ENCODE assay signal across 9 mouse cellular contexts in the genomic region with DNA sequence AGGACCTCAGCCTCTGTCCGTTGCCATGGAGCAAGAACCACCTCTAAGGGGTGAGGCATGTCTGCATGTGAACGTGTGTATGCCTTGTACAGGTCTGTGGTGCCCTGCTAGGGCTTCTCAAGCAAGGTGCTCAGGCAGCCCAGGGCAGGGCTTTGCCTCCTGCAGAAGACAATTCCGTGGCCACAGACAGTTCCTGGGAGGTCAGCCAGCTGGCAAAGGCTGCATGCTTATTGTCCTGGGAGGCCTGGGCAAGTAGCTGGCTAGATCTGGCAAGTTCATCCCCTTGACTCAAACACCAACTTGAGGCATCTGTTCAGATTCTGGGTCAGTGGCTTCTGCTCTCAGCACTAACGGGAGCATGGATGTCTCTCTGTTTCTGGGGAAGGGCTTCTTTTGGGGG. TPM values are rescaled to one million over a fixed set of nuclear protein-coding genes. Genes with fewer than 3 reads are reported as not detected.
DNase-seq lines count a peak whose midpoint lies in the region; ATAC-seq and TF ChIP-seq lines count a peak whose summit lies in the region.
"Had no signal": no experiment of that assay in that cellular context is flagged by ENCODE, and none has a peak within 500 bp of the region (broad histone marks: within the 10 kb centered on the region; RNA-seq: fewer than 3 reads in every experiment).

No protein-coding gene starts in this region.

- 0 out of 2 replicates have a peak overlapping the region, but pooled peaks have one; percentile 9 for H3K9ac ChIP-seq in forebrain, embryonic 16.5 days (replicated peaks; ENCODE audit: low read depth, low read length)

- no peaks in the 10 kb centered on the region for H3K27me3 ChIP-seq in forebrain, embryonic 16.5 days (replicated peaks; ENCODE audit: control insufficient read depth, insufficient read depth, low read length)
- peaks cover 33% of the 10 kb centered on the region for H3K27me3 ChIP-seq in forebrain, embryonic 10.5 days (ENCODE audit: poor library complexity, severe bottlenecking)
- H3K27me3 ChIP-seq in cerebellum, adult 2 months (ENCODE audit: control insufficient read depth, insufficient read depth, low read length): no peaks in the 10 kb centered on the region

- DNase-seq in forebrain, embryonic 10.5 days (ENCODE audit: extremely low spot score, low spot score): no peak
- DNase-seq in lung, postnatal 10 days: peak; percentile 32
- DNase-seq in lung, adult 2 months: no peak
- DNase-seq in cerebellum, adult 2 months: peak; percentile 92 to 94
- peak; percentile 62 for DNase-seq in heart, postnatal 4 days
- DNase-seq in layer of hippocampus, adult 8-10 months (ENCODE audit: low spot score in 2 of 2): no peak
- DNase-seq in left cerebral cortex, postnatal 14 days (ENCODE audit: low spot score in 2 of 2): no peak

- intact Hi-C loops in left cerebral cortex, postnatal 14 days (cut with DNase I): no loop called here

- H3K4me3 ChIP-seq in forebrain, embryonic 16.5 days (replicated peaks; ENCODE audit: low read length): no peak overlapping the region
- H3K4me3 ChIP-seq in forebrain, embryonic 10.5 days: no peak overlapping the region
- H3K4me3 ChIP-seq in lung, adult 2 months (replicated peaks; ENCODE audit: extremely low read depth, low read depth, low read length): no peak overlapping the region
- no peak overlapping the region for H3K4me3 ChIP-seq in cerebellum, adult 2 months (replicated peaks; ENCODE audit: insufficient read depth, low read depth, low read length)
- H3K4me3 ChIP-seq: midbrain, embryonic 10.5 days had no signal

- no peaks in the 10 kb centered on the region for H3K9me3 ChIP-seq in forebrain, embryonic 16.5 days (ENCODE audit: control insufficient read depth, low read length)
- H3K9me3 ChIP-seq in forebrain, embryonic 10.5 days: no peaks in the 10 kb centered on the region
- H3K9me3 ChIP-seq: midbrain, embryonic 10.5 days had no signal

- H3K4me2 ChIP-seq in forebrain, embryonic 16.5 days (ENCODE audit: low read length): no peak overlapping the region

- no peak overlapping the region for H3K27ac ChIP-seq in forebrain, embryonic 16.5 days (ENCODE audit: low read length)
- no peak overlapping the region for H3K27ac ChIP-seq in forebrain, embryonic 10.5 days
- H3K27ac ChIP-seq in cerebellum, adult 2 months (ENCODE audit: insufficient read depth, low read length): peak overlapping the region; percentile 70
- H3K27ac ChIP-seq: midbrain, embryonic 10.5 days had no signal

- no peak for TF ChIP-seq POLR2A in lung, adult 2 months (IDR thresholded peaks at IDR 0.05; ENCODE audit: borderline replicate concordance, extremely low read depth, low read depth, low read length)
- TF ChIP-seq POLR2A in cerebellum, adult 2 months (IDR thresholded peaks at IDR 0.05; ENCODE audit: borderline replicate concordance, insufficient read depth, low read length): no peak

- peaks cover 26% of the 10 kb centered on the region for H3K4me1 ChIP-seq in forebrain, embryonic 16.5 days (replicated peaks; ENCODE audit: control insufficient read depth, insufficient read depth, low read length)
- H3K4me1 ChIP-seq in forebrain, embryonic 10.5 days: peaks cover 41% of the 10 kb centered on the region
- peaks cover 6% of the 10 kb centered on the region; the same call in 1 of the 2 replicates for H3K4me1 ChIP-seq in lung, adult 2 months (ENCODE audit: control insufficient read depth, insufficient read depth, low read length)
- peaks cover 74% of the 10 kb centered on the region for H3K4me1 ChIP-seq in cerebellum, adult 2 months (ENCODE audit: control insufficient read depth, insufficient read depth, low read length)

- TF ChIP-seq CTCF in lung, adult 2 months (IDR thresholded peaks at IDR 0.05; ENCODE audit: insufficient read depth, low read length): no peak
- TF ChIP-seq CTCF in cerebellum, adult 2 months (IDR thresholded peaks at IDR 0.05; ENCODE audit: borderline replicate concordance, insufficient read depth, low read depth, low read length): no peak

- 54% methylated on average over 4 of the region's 4 CpGs for WGBS in forebrain, embryonic 16.5 days
- WGBS in forebrain, embryonic 10.5 days: 79% methylated on average over 4 of the region's 4 CpGs
- 50% methylated on average over 4 of the region's 4 CpGs for WGBS in lung, adult 2 months
- WGBS in cerebellum, adult 2 months: 4% methylated on average over 4 of the region's 4 CpGs

- no peaks in the 10 kb centered on the region for H3K36me3 ChIP-seq in forebrain, embryonic 16.5 days (ENCODE audit: control insufficient read depth, insufficient read depth)
- peaks cover 38% of the 10 kb centered on the region for H3K36me3 ChIP-seq in forebrain, embryonic 10.5 days (replicated peaks)

- ATAC-seq in forebrain, embryonic 16.5 days: no peak

RNA-seq across cellular contexts. Expression of gene Dnmt3a, which starts 35.3 kb away (rescaled TPM):
- 86.3 and 86.6 TPM in 2 replicates for polyA plus RNA-seq in forebrain, embryonic 16.5 days (2015; fragmentation: Nextera tagmentation; extraction: Ambion mirVana)
- 117 and 119 TPM in 2 replicates for polyA plus RNA-seq in forebrain, embryonic 10.5 days (2016; fragmentation: Nextera tagmentation; extraction: Ambion mirVana)
- polyA plus RNA-seq in lung, adult 2 months (2012; rRNA removed): 14.6 and 14.7 TPM in 2 replicates
- polyA plus RNA-seq in cerebellum, adult 2 months (2012; rRNA removed): 43.2 and 47.6 TPM in 2 replicates
- 100 to 1,000 TPM; 118 TPM for total RNA-seq in heart, postnatal 4 days (2021)
- total RNA-seq in layer of hippocampus, adult 8-10 months (2022): 10 to 100 TPM; 74.0 to 91.8 (median 80.6) TPM
- total RNA-seq in left cerebral cortex, postnatal 14 days (2021): 100 to 1,000 TPM; 337 to 343 TPM

Comparison
In these comparisons a context has a peak if more than half of its experiments do, and no peak if none do; other contexts are left out.
1. DNase-seq: peak in lung, postnatal 10 days (single experiment), cerebellum, adult 2 months (2 of 2) and heart, postnatal 4 days (single experiment); none in forebrain, embryonic 10.5 days (single experiment), lung, adult 2 months (single experiment), layer of hippocampus, adult 8-10 months (0 of 2) and left cerebral cortex, postnatal 14 days (0 of 2).